9 mouse cellular contexts compared by ENCODE assay signal in genomic region chr4:129238579-129239016, GRCm38 (mm10). TPM values are rescaled to one million over a fixed set of nuclear protein-coding genes. Genes with fewer than 3 reads are reported as not detected.
DNase-seq lines count a peak whose midpoint lies in the region; ATAC-seq and TF ChIP-seq lines count a peak whose summit lies in the region.
"Had no signal": no experiment of that assay in that cellular context is flagged by ENCODE, and none has a peak within 500 bp of the region (broad histone marks: within the 10 kb centered on the region; RNA-seq: fewer than 3 reads in every experiment).

No protein-coding gene starts in this region.

- peaks cover 82% of the 10 kb centered on the region for H3K27me3 ChIP-seq in heart, embryonic 13.5 days (replicated peaks)
- H3K27me3 ChIP-seq in E14TG2a.4 (ENCODE audit: insufficient read depth, low read length), result no peaks in the 10 kb centered on the region
- peaks cover 20% of the 10 kb centered on the region for H3K27me3 ChIP-seq in forebrain, embryonic 12.5 days
- peaks cover 69% of the 10 kb centered on the region for H3K27me3 ChIP-seq in liver, embryonic 12.5 days (replicated peaks)

- ATAC-seq in heart, embryonic 13.5 days (ENCODE audit: extremely low read depth, insufficient number of reproducible peaks, low FRiP score, low TSS enrichment), result no peak
- peak; percentile 61 for ATAC-seq in forebrain, embryonic 12.5 days (ENCODE audit: low FRiP score)
- peak; percentile 0; the same call in 1 of the 2 replicates for ATAC-seq in liver, embryonic 12.5 days

- intact Hi-C loops in heart, postnatal 36 days (cut with DNase I), result no loop called here

- no peaks in the 10 kb centered on the region for H3K9me3 ChIP-seq in heart, embryonic 13.5 days
- H3K9me3 ChIP-seq in E14TG2a.4 (ENCODE audit: low read length), result no peaks in the 10 kb centered on the region
- no peaks in the 10 kb centered on the region for H3K9me3 ChIP-seq in forebrain, embryonic 12.5 days
- H3K9me3 ChIP-seq in liver, embryonic 12.5 days (replicated peaks), result no peaks in the 10 kb centered on the region

- no peak for DNase-seq in heart, postnatal 36 days
- no peak for DNase-seq in frontal cortex, postnatal 10 days (ENCODE audit: low spot score in 2 of 2)
- DNase-seq in B cell, adult 2 months, result no peak
- DNase-seq in embryo, embryonic 9.5 days (ENCODE audit: extremely low spot score), result no peak

- peak overlapping the region; percentile 70 for H3K4me3 ChIP-seq in heart, embryonic 13.5 days
- H3K4me3 ChIP-seq in E14TG2a.4 (replicated peaks; ENCODE audit: low read length), result peak overlapping the region; percentile 85
- H3K4me3 ChIP-seq in forebrain, embryonic 12.5 days (replicated peaks), result peak overlapping the region; percentile 82
- H3K4me3 ChIP-seq in liver, embryonic 12.5 days, result peak overlapping the region; percentile 67

- no peak for TF ChIP-seq CTCF in E14TG2a.4 (conservative IDR thresholded peaks at IDR 0.05; ENCODE audit: low read length)

- H3K36me3 ChIP-seq in heart, embryonic 13.5 days, result no peaks in the 10 kb centered on the region
- 0 out of 2 replicates have a peak, but pooled peaks cover 2% of the 10 kb centered on the region for H3K36me3 ChIP-seq in E14TG2a.4 (ENCODE audit: insufficient read depth, low read length)
- no peaks in the 10 kb centered on the region for H3K36me3 ChIP-seq in forebrain, embryonic 12.5 days (replicated peaks)
- no peaks in the 10 kb centered on the region for H3K36me3 ChIP-seq in liver, embryonic 12.5 days

- peak overlapping the region; percentile 96 for H3K4me2 ChIP-seq in heart, embryonic 13.5 days
- H3K4me2 ChIP-seq in forebrain, embryonic 12.5 days, result peak overlapping the region; percentile 95
- H3K4me2 ChIP-seq in liver, embryonic 12.5 days, result peak overlapping the region; percentile 97

- H3K9ac ChIP-seq in heart, embryonic 13.5 days, result peak overlapping the region; percentile 83
- H3K9ac ChIP-seq in forebrain, embryonic 12.5 days, result peak overlapping the region; percentile 79
- peak overlapping the region; percentile 66 for H3K9ac ChIP-seq in liver, embryonic 12.5 days

- WGBS in heart, embryonic 13.5 days, result under 1% methylated on average over 23 of the region's 23 CpGs
- WGBS in forebrain, embryonic 12.5 days, result 0% methylated on average over 23 of the region's 23 CpGs
- WGBS in liver, embryonic 12.5 days (ENCODE audit: insufficient replicate concordance), result 2% methylated on average over 21 of the region's 23 CpGs

- H3K27ac ChIP-seq in heart, embryonic 13.5 days (replicated peaks), result no peak overlapping the region
- no peak overlapping the region for H3K27ac ChIP-seq in forebrain, embryonic 12.5 days
- no peak overlapping the region for H3K27ac ChIP-seq in liver, embryonic 12.5 days

- peaks cover 48% of the 10 kb centered on the region for H3K4me1 ChIP-seq in heart, embryonic 13.5 days
- peaks cover 93% of the 10 kb centered on the region for H3K4me1 ChIP-seq in E14TG2a.4 (replicated peaks; ENCODE audit: low read depth, low read length)
- H3K4me1 ChIP-seq in forebrain, embryonic 12.5 days, result peaks cover 49% of the 10 kb centered on the region
- H3K4me1 ChIP-seq in liver, embryonic 12.5 days, result peaks cover 69% of the 10 kb centered on the region

RNA-seq across cellular contexts. Expression of gene C77080, which starts 22.6 kb away (rescaled TPM):
- polyA plus RNA-seq in heart, embryonic 13.5 days (2015; fragmentation: Nextera tagmentation; extraction: Ambion mirVana), result 1.8 and 2.3 TPM in 2 replicates
- 1 to 10 TPM; 3.5 to 3.6 TPM for total RNA-seq in heart, postnatal 36 days (2021)
- 4.4 and 4.7 TPM in 2 replicates for polyA plus RNA-seq in forebrain, embryonic 12.5 days (2016; fragmentation: Nextera tagmentation; extraction: Ambion mirVana)
- 0.72 and 0.92 TPM in 2 replicates for polyA plus RNA-seq in liver, embryonic 12.5 days (2016; fragmentation: Nextera tagmentation; extraction: Ambion mirVana)

RNA-seq across cellular contexts. Expression of gene Sync, which starts 48.8 kb away (rescaled TPM):
- 1.1 and 1.6 TPM in 2 replicates for polyA plus RNA-seq in heart, embryonic 13.5 days (2015; fragmentation: Nextera tagmentation; extraction: Ambion mirVana)
- 10 to 100 TPM; 15.8 to 17.1 TPM for total RNA-seq in heart, postnatal 36 days (2021)
- 0.29 and 0.40 TPM in 2 replicates for polyA plus RNA-seq in forebrain, embryonic 12.5 days (2016; fragmentation: Nextera tagmentation; extraction: Ambion mirVana)
- 0.13 and 0.24 TPM in 2 replicates for polyA plus RNA-seq in liver, embryonic 12.5 days (2016; fragmentation: Nextera tagmentation; extraction: Ambion mirVana)
- total RNA-seq: liver, adult 2 months had no signal

RNA-seq across cellular contexts. Expression of gene Yars, which starts 49.0 kb away (rescaled TPM):
- polyA plus RNA-seq in heart, embryonic 13.5 days (2015; fragmentation: Nextera tagmentation; extraction: Ambion mirVana), result 49.8 and 52.0 TPM in 2 replicates
- total RNA-seq in heart, postnatal 36 days (2021), result 10 to 100 TPM; 26.3 to 31.0 TPM
- 103 TPM in 2 replicates for polyA plus RNA-seq in forebrain, embryonic 12.5 days (2016; fragmentation: Nextera tagmentation; extraction: Ambion mirVana)
- polyA plus RNA-seq in liver, embryonic 12.5 days (2016; fragmentation: Nextera tagmentation; extraction: Ambion mirVana), result 92.4 and 92.9 TPM in 2 replicates

RNA-seq across cellular contexts. Expression of gene S100pbp, which starts 49.1 kb away (rescaled TPM):
- polyA plus RNA-seq in heart, embryonic 13.5 days (2015; fragmentation: Nextera tagmentation; extraction: Ambion mirVana), result 12.3 and 14.3 TPM in 2 replicates
- total RNA-seq in heart, postnatal 36 days (2021), result 10 to 100 TPM; 11.3 to 15.7 TPM
- 26.2 and 31.6 TPM in 2 replicates for polyA plus RNA-seq in forebrain, embryonic 12.5 days (2016; fragmentation: Nextera tagmentation; extraction: Ambion mirVana)
- polyA plus RNA-seq in liver, embryonic 12.5 days (2016; fragmentation: Nextera tagmentation; extraction: Ambion mirVana), result 10.9 and 12.1 TPM in 2 replicates
